Mouse (Mus musculus): ENCODE measurements around the gene Gm49322.

The Gm49322 gene

GRCm38 (mm10) chr10:80653156-80653720, 47.4 kb downstream of the Gm49322 start:
- no peak for DNase-seq (ENCODE audit: low read depth in 1 of 2, low spot score in 2 of 2)

DNA sequence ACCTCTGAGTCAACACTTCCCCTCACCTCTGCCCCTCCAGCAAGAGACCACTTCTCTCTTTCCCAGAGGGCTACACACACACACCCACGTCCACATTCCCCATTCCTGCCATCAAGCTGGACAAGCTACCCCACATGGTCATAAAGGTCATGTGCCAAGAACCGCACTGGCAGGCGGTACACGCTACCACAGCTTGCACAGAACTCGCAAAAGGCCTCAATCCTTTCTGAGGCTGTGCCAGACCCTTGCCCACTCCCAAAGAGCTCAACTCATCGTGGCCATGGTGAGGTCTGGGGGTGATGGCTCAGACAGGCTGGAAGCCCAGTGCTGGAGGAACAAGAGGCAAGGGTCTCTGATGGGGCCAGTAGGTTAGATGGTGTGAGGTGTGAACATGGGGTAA, 49.0 kb downstream of the Gm49322 start:
- DNase-seq (ENCODE audit: low read depth in 1 of 2, low spot score in 2 of 2): no peak

GRCm38 (mm10) chr10:80655406-80656129, 49.7 kb downstream of the Gm49322 start:
- no peak for DNase-seq (ENCODE audit: low read depth in 1 of 2, low spot score in 2 of 2)

- peak; percentile 70 to 82 for DNase-seq (ENCODE audit: low read depth in 1 of 2, low spot score in 2 of 2)
Observed at GRCm38 (mm10) chr10:80656130-80656862, 50.5 kb downstream of the Gm49322 start.

GRCm38 (mm10) chr10:80656863-80657623, 51.2 kb downstream of the Gm49322 start, which contains the start of gene Btbd2:
TSS of gene Btbd2 (minus strand) at chr10:80657071.
- no peak for DNase-seq (ENCODE audit: low read depth in 1 of 2, low spot score in 2 of 2)

DNA sequence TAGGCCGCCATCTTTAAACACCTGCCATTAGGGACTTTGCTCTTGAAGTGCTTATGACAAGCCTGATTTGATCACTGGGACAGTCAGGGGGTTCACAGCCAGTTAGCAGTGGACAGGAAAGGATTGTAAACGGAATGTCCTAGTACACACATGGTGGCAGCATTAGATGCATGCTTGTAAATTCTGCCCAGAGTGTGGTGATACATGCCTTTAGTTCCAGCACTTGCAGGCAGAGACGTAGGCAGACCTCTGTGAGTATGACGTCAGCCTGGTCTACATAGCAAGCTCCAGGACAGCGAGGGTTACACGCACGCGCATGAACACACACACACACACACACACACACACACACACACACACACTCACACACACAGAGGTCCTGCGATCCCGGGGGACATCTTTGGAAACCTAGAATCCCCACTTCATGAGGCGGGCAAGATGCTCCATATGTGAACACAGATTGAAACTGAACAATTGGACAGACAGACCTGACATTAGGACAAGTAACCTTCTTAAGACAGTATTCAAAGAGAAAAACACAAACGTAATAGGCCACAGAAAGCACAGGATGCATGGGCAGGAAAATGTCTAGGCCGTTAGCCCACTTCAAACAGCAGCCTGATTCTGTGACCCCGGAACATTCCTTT, 52.5 kb downstream of the Gm49322 start:
- DNase-seq (ENCODE audit: low read depth in 1 of 2, low spot score in 2 of 2): no peak

GRCm38 (mm10) chr10:80658841-80659202, 53.0 kb downstream of the Gm49322 start:
- no peak for DNase-seq (ENCODE audit: low read depth in 1 of 2, low spot score in 2 of 2)

- DNase-seq (ENCODE audit: low read depth in 1 of 2, low spot score in 2 of 2): peak in 1 of 2 experiments; percentile 37
Observed at GRCm38 (mm10) chr10:80659213-80659612, 53.4 kb downstream of the Gm49322 start.

- DNase-seq (ENCODE audit: low read depth in 1 of 2, low spot score in 2 of 2): peak in 1 of 2 experiments; percentile 36
Observed at GRCm38 (mm10) chr10:80661149-80661548, 55.3 kb downstream of the Gm49322 start.

DNA sequence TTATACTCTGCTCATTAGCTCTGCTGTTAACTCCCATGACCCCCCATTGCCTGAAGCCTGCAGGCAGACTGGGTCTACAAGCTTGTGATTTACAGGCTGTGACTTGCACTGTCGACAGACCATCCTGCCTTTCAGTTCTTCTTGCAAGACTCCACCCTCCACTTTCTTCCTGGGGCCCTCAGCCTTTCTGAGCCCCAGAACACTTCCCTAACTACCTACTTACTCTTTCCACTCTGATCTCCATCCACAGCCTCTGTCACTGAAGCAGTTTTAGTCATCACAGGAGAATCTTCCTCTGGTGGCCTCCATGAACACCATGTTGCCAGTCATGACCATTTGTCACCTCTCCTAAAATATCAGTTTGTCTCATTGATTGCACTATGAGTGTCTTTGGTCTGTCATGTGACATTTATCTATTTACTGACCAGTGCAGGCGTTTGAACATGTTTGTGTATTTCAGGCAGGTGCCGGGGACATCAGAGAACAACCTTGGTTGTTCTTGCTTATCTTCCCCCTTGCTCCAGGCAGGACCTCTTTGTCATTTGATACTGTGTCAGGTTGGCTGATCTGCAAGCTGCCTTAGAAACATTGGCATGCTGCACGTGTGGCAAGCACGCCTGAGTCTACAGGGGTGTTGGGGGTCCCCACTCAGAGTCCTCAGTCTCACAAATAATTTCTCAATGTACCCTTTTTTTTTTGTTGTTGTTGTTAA, 57.8 kb downstream of the Gm49322 start:
- no peak for DNase-seq (ENCODE audit: low read depth in 1 of 2, low spot score in 2 of 2)

DNA sequence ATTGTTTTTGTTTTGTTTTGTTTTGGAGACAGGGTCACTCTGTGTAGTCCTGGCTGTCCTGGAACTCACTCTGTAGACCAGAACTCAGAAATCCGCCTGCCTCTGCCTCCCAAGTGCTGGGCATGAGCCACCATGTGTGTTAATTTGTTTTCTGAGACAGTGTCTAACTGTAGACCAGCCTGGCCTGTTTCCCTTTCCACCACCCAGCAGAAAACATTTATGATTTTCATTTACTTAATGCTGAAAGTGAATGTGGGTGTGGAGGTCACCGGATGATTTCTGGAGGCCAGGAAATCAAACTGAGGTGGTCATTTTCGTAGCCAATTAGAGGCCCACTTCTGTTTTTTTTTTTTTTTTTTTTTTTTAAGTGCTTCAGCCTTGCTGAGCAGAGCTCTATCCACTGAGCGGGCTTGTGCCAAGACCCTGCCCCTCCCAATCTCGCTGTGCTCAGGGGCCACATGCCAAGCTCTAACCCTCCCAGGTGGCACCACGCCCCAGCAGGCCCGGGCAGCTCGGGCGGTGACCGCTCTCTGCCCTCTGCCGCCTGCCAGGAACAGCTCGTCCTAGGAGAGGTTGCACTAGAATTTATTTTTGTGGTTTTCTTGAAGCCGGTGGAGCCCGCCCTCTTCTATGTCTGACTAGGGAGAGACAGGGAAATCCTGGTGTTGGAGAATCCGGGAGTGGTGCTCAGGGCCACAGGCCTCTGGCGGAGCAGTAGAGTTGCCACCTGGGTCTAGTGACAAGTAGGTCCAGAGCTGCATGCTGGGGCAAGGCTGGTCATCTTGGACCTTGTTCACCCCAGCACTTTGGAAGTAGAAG, 58.6 kb downstream of the Gm49322 start:
- peak in 1 of 2 experiments; percentile 26 for DNase-seq (ENCODE audit: low read depth in 1 of 2, low spot score in 2 of 2)

DNA sequence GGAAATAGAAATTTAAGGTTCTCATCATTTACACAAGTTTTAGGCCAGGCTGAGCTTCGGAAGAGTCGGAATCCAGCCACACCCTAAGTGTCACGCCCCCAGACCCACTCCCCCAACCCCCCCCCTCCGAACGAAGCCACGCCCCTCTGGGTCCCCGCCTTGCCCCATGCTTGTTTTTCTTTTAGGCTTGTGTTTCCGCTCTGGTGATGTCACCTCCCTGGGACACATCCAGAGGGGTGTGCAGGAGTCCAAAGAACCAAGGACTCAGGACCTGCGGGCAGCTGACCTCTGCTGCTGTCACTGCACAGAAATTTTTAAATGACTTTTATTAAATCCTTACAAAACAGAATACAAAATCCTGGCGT, 59.2 kb downstream of the Gm49322 start:
- DNase-seq (ENCODE audit: low read depth in 1 of 2, low spot score in 2 of 2): no peak
